Mouse (Mus musculus): ENCODE measurements around the gene Adamtsl3. TPM values are rescaled to one million over a fixed set of nuclear protein-coding genes. Genes with fewer than 3 reads are reported as not detected.

Adamtsl3 gene
- polyA plus RNA-seq, 1 experiment from 2014 or later: 2.2 TPM

DNA sequence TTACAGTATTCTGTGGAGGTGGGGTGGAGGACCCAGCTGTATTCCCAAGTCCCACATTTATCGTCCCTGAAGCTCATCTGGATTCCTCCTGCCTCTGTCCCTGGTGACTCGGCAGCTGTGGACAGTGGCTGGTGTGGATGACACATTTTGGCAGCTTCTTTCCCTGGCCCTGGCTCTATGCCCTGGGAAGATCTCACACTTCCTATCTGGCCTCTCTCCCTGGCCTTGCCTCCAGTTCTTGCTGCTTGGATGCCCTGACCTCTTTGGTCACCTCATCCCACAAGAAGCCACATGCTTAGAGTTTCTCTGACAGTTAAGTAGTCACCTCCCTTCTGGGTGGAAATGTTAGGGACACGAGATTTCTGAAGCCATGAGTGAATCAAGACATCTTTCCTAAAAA, 35.9 kb downstream of the Adamtsl3 start:
- Histone ChIP-seq H3K27me3 (ENCODE audit: control insufficient read depth, insufficient read depth, low read length) (no peaks in the 10 kb centered on the region), H3K36me3 (ENCODE audit: control insufficient read depth, insufficient read depth, low read length) (no peaks in the 10 kb centered on the region), H3K9ac (ENCODE audit: low read length) (no peak overlapping the region), H3K27ac (replicated peaks) (no peak overlapping the region), H3K4me3 (ENCODE audit: low read depth, low read length) (no peak overlapping the region), H3K4me1 (replicated peaks; ENCODE audit: control insufficient read depth, insufficient read depth) (no peaks in the 10 kb centered on the region), H3K9me3 (ENCODE audit: control insufficient read depth, low read length) (no peaks in the 10 kb centered on the region), H3K4me2 (replicated peaks; ENCODE audit: low read depth) (no peak overlapping the region)
- WGBS: 38% methylated on average over 3 of the region's 3 CpGs
- DNase-seq (ENCODE audit: low spot score): no peak
- ATAC-seq (ENCODE audit: low FRiP score, low TSS enrichment): no peak
- TF ChIP-seq EP300 (optimal IDR thresholded peaks at IDR 0.05) (no peak), CTCF (IDR thresholded peaks at IDR 0.05; ENCODE audit: low read depth) (no peak)

DNA sequence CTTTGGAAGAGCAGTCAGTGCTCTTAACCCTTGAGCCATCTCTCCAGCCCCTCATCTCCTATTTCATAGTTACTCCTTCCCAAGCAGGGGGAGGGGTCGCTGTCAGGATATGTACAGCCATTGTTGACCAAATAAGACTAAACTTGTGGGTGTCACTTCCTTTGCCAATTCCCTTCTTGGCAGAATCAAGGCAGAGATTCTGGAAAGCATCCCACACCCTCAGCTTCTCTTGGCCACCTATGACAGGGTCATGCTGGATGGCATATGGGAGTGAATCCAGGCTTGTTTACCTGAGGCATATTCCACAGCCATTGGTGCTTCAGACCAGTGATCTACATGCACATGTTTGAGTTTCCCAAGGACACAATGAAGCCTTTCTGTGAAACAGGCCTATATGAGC, 42.8 kb downstream of the Adamtsl3 start:
- Histone ChIP-seq H3K27me3 (ENCODE audit: control insufficient read depth, insufficient read depth, low read length) (no peaks in the 10 kb centered on the region), H3K9me3 (ENCODE audit: control insufficient read depth, low read length) (no peaks in the 10 kb centered on the region), H3K4me3 (ENCODE audit: low read depth, low read length) (no peak overlapping the region), H3K9ac (ENCODE audit: low read length) (no peak overlapping the region), H3K27ac (replicated peaks) (no peak overlapping the region), H3K4me1 (replicated peaks; ENCODE audit: control insufficient read depth, insufficient read depth) (no peaks in the 10 kb centered on the region), H3K4me2 (replicated peaks; ENCODE audit: low read depth) (no peak overlapping the region), H3K36me3 (ENCODE audit: control insufficient read depth, insufficient read depth, low read length) (no peaks in the 10 kb centered on the region)
- WGBS: 78% methylated on average over 1 of the region's 1 CpGs
- DNase-seq (ENCODE audit: low spot score) (no peak), ATAC-seq (ENCODE audit: low FRiP score, low TSS enrichment) (no peak)
- no peak for TF ChIP-seq CTCF (IDR thresholded peaks at IDR 0.05; ENCODE audit: low read depth)
- no peak for TF ChIP-seq EP300 (optimal IDR thresholded peaks at IDR 0.05)

DNA sequence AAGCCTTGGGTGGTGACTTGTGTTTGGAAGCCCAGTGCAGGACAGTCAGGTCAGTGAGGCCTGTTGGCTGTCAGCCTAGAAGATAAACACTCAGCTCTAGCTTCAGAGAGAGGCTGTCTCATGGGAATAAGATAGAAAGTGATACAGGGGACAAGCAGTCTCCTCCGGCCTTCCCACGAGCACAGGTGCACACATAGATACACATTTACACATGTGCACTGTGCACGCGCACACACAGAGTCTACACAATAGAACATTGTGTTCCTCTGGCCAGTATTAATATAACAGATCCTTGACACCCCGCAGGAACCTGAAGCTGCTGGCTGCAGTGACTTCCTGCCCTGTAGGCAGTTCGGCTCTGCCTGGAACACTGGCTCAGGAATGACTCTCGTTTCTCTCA, 44.3 kb downstream of the Adamtsl3 start:
- Histone ChIP-seq H3K4me3 (ENCODE audit: low read depth, low read length) (no peak overlapping the region), H3K27me3 (ENCODE audit: control insufficient read depth, insufficient read depth, low read length) (no peaks in the 10 kb centered on the region), H3K9me3 (ENCODE audit: control insufficient read depth, low read length) (no peaks in the 10 kb centered on the region), H3K27ac (replicated peaks) (no peak overlapping the region), H3K4me2 (replicated peaks; ENCODE audit: low read depth) (no peak overlapping the region), H3K4me1 (replicated peaks; ENCODE audit: control insufficient read depth, insufficient read depth) (no peaks in the 10 kb centered on the region), H3K9ac (ENCODE audit: low read length) (no peak overlapping the region), H3K36me3 (ENCODE audit: control insufficient read depth, insufficient read depth, low read length) (no peaks in the 10 kb centered on the region)
- TF ChIP-seq EP300 (optimal IDR thresholded peaks at IDR 0.05): no peak
- no peak for TF ChIP-seq CTCF (IDR thresholded peaks at IDR 0.05; ENCODE audit: low read depth)
- no peak for ATAC-seq (ENCODE audit: low FRiP score, low TSS enrichment)
- no peak for DNase-seq (ENCODE audit: low spot score)
- 67% methylated on average over 7 of the region's 7 CpGs for WGBS

DNA sequence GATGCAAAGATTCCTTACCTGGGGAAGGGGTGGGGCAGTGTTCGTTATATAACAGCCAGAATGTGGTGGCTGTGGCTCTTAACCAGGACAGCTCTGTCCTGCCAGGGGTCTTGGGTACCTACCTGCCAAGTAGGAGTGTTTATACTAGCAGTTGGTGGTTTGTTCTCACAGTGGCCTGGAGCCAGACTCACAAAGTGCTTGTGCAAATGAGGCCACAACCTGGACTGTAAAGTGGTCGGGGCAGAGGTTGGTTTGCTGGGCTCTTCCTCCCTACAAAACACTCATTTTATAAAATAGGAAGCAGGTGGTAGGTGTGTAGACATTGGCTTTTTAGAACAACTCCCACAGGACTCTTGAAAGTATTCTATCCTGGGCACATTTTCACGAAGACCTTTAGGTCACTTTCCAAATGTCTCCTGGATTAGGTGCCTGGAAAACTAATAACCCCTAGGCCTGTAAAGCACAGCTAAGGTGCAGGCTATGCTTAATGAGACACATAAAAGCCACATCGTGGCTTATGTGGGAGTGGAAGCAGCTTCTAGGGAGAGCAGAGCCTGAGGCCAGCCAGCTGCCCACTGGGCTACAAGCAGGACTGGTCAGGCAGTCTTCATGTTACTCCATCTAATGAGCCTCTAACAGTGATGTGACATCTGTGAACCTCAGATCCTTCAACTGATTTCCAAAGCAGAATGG, 47.5 kb downstream of the Adamtsl3 start:
- Histone ChIP-seq H3K9me3 (ENCODE audit: control insufficient read depth, low read length) (no peaks in the 10 kb centered on the region), H3K4me3 (ENCODE audit: low read depth, low read length) (no peak overlapping the region), H3K27me3 (ENCODE audit: control insufficient read depth, insufficient read depth, low read length) (no peaks in the 10 kb centered on the region), H3K9ac (ENCODE audit: low read length) (no peak overlapping the region), H3K4me2 (replicated peaks; ENCODE audit: low read depth) (no peak overlapping the region), H3K27ac (replicated peaks) (no peak overlapping the region), H3K36me3 (ENCODE audit: control insufficient read depth, insufficient read depth, low read length) (no peaks in the 10 kb centered on the region), H3K4me1 (replicated peaks; ENCODE audit: control insufficient read depth, insufficient read depth) (no peaks in the 10 kb centered on the region)
- DNase-seq (ENCODE audit: low spot score): no peak
- TF ChIP-seq CTCF (IDR thresholded peaks at IDR 0.05; ENCODE audit: low read depth) (no peak), EP300 (optimal IDR thresholded peaks at IDR 0.05) (no peak)
- 68% methylated on average over 4 of the region's 4 CpGs for WGBS
- no peak for ATAC-seq (ENCODE audit: low FRiP score, low TSS enrichment)

DNA sequence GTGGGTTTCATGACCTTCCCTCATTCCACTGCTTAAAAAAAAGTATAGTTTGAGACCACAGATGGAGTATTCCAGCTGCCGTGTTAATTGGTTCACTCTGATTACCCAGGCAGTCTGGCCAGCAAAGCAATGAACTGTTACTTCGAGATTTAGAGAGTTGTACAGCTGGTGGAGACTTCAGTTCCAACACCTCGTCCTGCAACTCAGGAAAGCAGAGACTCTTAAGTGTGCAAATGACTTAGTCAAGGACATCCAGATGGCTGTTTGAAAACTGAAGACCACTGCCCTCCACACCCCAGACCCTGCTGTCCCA, 48.0 kb downstream of the Adamtsl3 start:
- H3K4me2 ChIP-seq (replicated peaks; ENCODE audit: low read depth): no peak overlapping the region
- H3K4me1 ChIP-seq (replicated peaks; ENCODE audit: control insufficient read depth, insufficient read depth): no peaks in the 10 kb centered on the region
- no peak overlapping the region for H3K27ac ChIP-seq (replicated peaks)
- no peak for DNase-seq (ENCODE audit: low spot score)
- TF ChIP-seq CTCF (IDR thresholded peaks at IDR 0.05; ENCODE audit: low read depth): no peak
- no peak for TF ChIP-seq EP300 (optimal IDR thresholded peaks at IDR 0.05)
- 72% methylated on average over 3 of the region's 3 CpGs for WGBS
- H3K4me3 ChIP-seq (ENCODE audit: low read depth, low read length): no peak overlapping the region
- no peak overlapping the region for H3K9ac ChIP-seq (ENCODE audit: low read length)
- no peaks in the 10 kb centered on the region for H3K9me3 ChIP-seq (ENCODE audit: control insufficient read depth, low read length)
- no peaks in the 10 kb centered on the region for H3K27me3 ChIP-seq (ENCODE audit: control insufficient read depth, insufficient read depth, low read length)
- H3K36me3 ChIP-seq (ENCODE audit: control insufficient read depth, insufficient read depth, low read length): no peaks in the 10 kb centered on the region
- no peak for ATAC-seq (ENCODE audit: low FRiP score, low TSS enrichment)

DNA sequence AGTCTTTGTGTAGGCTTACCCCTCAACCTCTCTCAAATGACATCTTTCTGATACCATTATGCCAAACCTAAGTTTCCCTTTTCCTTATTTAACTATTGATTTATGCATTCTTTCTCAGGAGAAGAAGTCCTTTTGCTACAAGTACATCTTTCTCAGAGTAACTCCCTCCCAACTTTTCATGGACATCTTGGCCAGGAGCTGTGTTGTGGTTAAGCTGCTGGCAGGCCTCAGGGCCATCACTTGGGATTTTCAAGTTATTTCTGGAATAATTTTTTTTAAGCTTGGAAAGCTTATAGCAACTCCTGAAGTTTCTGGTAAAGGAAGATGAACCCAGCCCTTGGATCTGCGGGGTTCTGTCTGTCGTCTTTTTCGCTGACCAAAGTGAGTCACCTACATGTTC, 51.6 kb downstream of the Adamtsl3 start:
- H3K4me1 ChIP-seq (replicated peaks; ENCODE audit: control insufficient read depth, insufficient read depth): no peaks in the 10 kb centered on the region
- ATAC-seq (ENCODE audit: low FRiP score, low TSS enrichment) (no peak), DNase-seq (ENCODE audit: low spot score) (no peak)
- no peak overlapping the region for H3K4me2 ChIP-seq (replicated peaks; ENCODE audit: low read depth)
- H3K9me3 ChIP-seq (ENCODE audit: control insufficient read depth, low read length): 0 out of 2 replicates have a peak, but pooled peaks cover 2% of the 10 kb centered on the region
- no peak overlapping the region for H3K9ac ChIP-seq (ENCODE audit: low read length)
- TF ChIP-seq EP300 (optimal IDR thresholded peaks at IDR 0.05) (no peak), CTCF (IDR thresholded peaks at IDR 0.05; ENCODE audit: low read depth) (no peak)
- no peak overlapping the region for H3K27ac ChIP-seq (replicated peaks)
- WGBS: 86% methylated on average over 3 of the region's 3 CpGs
- no peaks in the 10 kb centered on the region for H3K27me3 ChIP-seq (ENCODE audit: control insufficient read depth, insufficient read depth, low read length)
- no peaks in the 10 kb centered on the region for H3K36me3 ChIP-seq (ENCODE audit: control insufficient read depth, insufficient read depth, low read length)
- H3K4me3 ChIP-seq (ENCODE audit: low read depth, low read length): no peak overlapping the region

Measured in stomach, postnatal 0 days (tissue).